ENCODE assay signal across 7 mouse cellular contexts in the genomic region with DNA sequence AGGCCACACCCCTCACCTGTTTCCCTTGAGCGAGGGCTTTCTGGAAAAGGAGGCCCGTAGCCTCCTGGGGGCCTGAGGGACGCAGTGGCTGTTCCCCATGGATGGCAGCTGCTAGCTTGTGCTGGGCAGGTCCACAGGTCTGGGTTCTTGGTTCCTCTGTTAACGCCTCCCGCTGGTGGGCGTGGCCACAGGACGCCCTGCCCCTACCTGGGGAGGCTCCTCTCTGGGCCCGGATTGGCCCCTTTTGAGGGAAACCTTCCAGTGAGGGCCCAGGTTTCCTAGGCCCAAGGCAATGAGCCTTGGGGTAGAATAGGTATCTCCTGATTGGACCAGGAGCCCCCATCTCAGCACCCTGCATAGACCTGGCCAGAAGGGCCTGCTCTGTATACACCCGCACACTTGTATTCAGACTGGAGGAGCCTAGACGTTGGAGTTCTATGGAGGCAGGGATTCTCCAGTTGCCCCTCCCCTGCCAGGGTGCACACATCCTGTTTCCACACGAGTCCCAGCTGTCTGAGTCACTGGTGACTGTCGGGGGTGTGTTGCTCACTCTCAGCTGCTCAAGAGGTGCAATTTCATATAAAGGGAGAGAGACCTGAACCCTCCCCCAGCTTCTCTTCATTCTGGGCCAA. TPM values are rescaled to one million over a fixed set of nuclear protein-coding genes. Genes with fewer than 3 reads are reported as not detected.
DNase-seq lines count a peak whose midpoint lies in the region; ATAC-seq and TF ChIP-seq lines count a peak whose summit lies in the region.

No protein-coding gene starts in this region.

- H3K9ac ChIP-seq in embryonic facial prominence, embryonic 13.5 days: peak overlapping the region; percentile 40; the same call in 1 of the 2 replicates

- DNase-seq in right cerebral cortex, adult 18-20 months: peak; percentile 75
- no peak for DNase-seq in right cerebral cortex, postnatal 4 days
- DNase-seq in kidney, postnatal 25 days: peak; percentile 26 to 48
- DNase-seq in cerebellum, adult 2 months: no peak

- peaks cover 12% of the 10 kb centered on the region for H3K4me1 ChIP-seq in embryonic facial prominence, embryonic 13.5 days
- peaks cover 32% of the 10 kb centered on the region for H3K4me1 ChIP-seq in megakaryocyte, embryonic 14.5 days
- H3K4me1 ChIP-seq in cerebellum, adult 2 months (ENCODE audit: control insufficient read depth, insufficient read depth, low read length): peaks cover 5% of the 10 kb centered on the region; the same call in 1 of the 2 replicates

- H3K4me3 ChIP-seq in embryonic facial prominence, embryonic 13.5 days: peak overlapping the region; percentile 17
- peak overlapping the region; percentile 74 for H3K4me3 ChIP-seq in megakaryocyte, embryonic 14.5 days (replicated peaks)
- no peak overlapping the region for H3K4me3 ChIP-seq in cerebellum, adult 2 months (replicated peaks; ENCODE audit: insufficient read depth, low read depth, low read length)

- no peak overlapping the region for H3K27ac ChIP-seq in embryonic facial prominence, embryonic 13.5 days
- H3K27ac ChIP-seq in cerebellum, adult 2 months (ENCODE audit: insufficient read depth, low read length): no peak overlapping the region

- WGBS in embryonic facial prominence, embryonic 13.5 days: 21% methylated on average over 12 of the region's 12 CpGs
- 29% methylated on average over 12 of the region's 12 CpGs for WGBS in cerebellum, adult 2 months

- TF ChIP-seq POLR2A in cerebellum, adult 2 months (IDR thresholded peaks at IDR 0.05; ENCODE audit: borderline replicate concordance, insufficient read depth, low read length): no peak

- H3K4me2 ChIP-seq in embryonic facial prominence, embryonic 13.5 days: peak overlapping the region; percentile 42

- peak; percentile 35; the same call in 1 of the 2 replicates for ATAC-seq in embryonic facial prominence, embryonic 13.5 days (ENCODE audit: insufficient number of reproducible peaks, insufficient read depth, low FRiP score, low TSS enrichment, low read depth)
- ATAC-seq in megakaryocyte-erythroid progenitor cell, adult 5-6 weeks (replicated peaks; ENCODE audit: low FRiP score, low TSS enrichment, poor library complexity, severe bottlenecking): no peak

- no peaks in the 10 kb centered on the region for H3K9me3 ChIP-seq in embryonic facial prominence, embryonic 13.5 days
- H3K9me3 ChIP-seq in megakaryocyte, embryonic 14.5 days: no peaks in the 10 kb centered on the region

- no peak for TF ChIP-seq CTCF in cerebellum, adult 2 months (IDR thresholded peaks at IDR 0.05; ENCODE audit: borderline replicate concordance, insufficient read depth, low read depth, low read length)

- no peaks in the 10 kb centered on the region for H3K27me3 ChIP-seq in embryonic facial prominence, embryonic 13.5 days
- peaks cover 18% of the 10 kb centered on the region for H3K27me3 ChIP-seq in megakaryocyte, embryonic 14.5 days (replicated peaks)
- no peaks in the 10 kb centered on the region for H3K27me3 ChIP-seq in cerebellum, adult 2 months (ENCODE audit: control insufficient read depth, insufficient read depth, low read length)

- H3K36me3 ChIP-seq in embryonic facial prominence, embryonic 13.5 days: peaks cover 44% of the 10 kb centered on the region
- H3K36me3 ChIP-seq in megakaryocyte, embryonic 14.5 days (replicated peaks; ENCODE audit: low read length): peaks cover 58% of the 10 kb centered on the region

RNA-seq across cellular contexts. Expression of a gene that starts 6.1 kb away (rescaled TPM):
- polyA plus RNA-seq in embryonic facial prominence, embryonic 13.5 days (2015; fragmentation: Nextera tagmentation; extraction: Ambion mirVana): 29.9 and 30.7 TPM in 2 replicates
- polyA plus RNA-seq in megakaryocyte, embryonic 14.5 days (2012; ENCODE audit: insufficient read depth, low replicate concordance): 16.1 and 21.9 TPM in 2 replicates
- 16.9 and 31.4 TPM in 2 replicates for total RNA-seq in megakaryocyte-erythroid progenitor cell, adult 5-6 weeks (2014; fragmentation: Nextera tagmentation)
- 8.7 and 11.7 TPM in 2 replicates for total RNA-seq in megakaryocyte-erythroid progenitor cell, adult 5-6 weeks (2017)
- polyA plus RNA-seq in cerebellum, adult 2 months (2012; rRNA removed): 93.4 and 101 TPM in 2 replicates

RNA-seq across cellular contexts. Expression of a gene that starts 7.3 kb away (rescaled TPM):
- 77.8 and 86.3 TPM in 2 replicates for polyA plus RNA-seq in embryonic facial prominence, embryonic 13.5 days (2015; fragmentation: Nextera tagmentation; extraction: Ambion mirVana)
- polyA plus RNA-seq in megakaryocyte, embryonic 14.5 days (2012; ENCODE audit: insufficient read depth, low replicate concordance): 9.1 and 29.6 TPM in 2 replicates
- total RNA-seq in megakaryocyte-erythroid progenitor cell, adult 5-6 weeks (2014; fragmentation: Nextera tagmentation): 160 TPM in 2 replicates
- 148 and 207 TPM in 2 replicates for total RNA-seq in megakaryocyte-erythroid progenitor cell, adult 5-6 weeks (2017)
- 73.5 and 75.9 TPM in 2 replicates for polyA plus RNA-seq in cerebellum, adult 2 months (2012; rRNA removed)

RNA-seq across cellular contexts. Expression of a gene that starts 12.8 kb away (rescaled TPM):
- 0.62 and 1.1 TPM in 2 replicates for polyA plus RNA-seq in embryonic facial prominence, embryonic 13.5 days (2015; fragmentation: Nextera tagmentation; extraction: Ambion mirVana)
- not detected in 2 replicates for polyA plus RNA-seq in megakaryocyte, embryonic 14.5 days (2012; ENCODE audit: insufficient read depth, low replicate concordance)
- total RNA-seq in megakaryocyte-erythroid progenitor cell, adult 5-6 weeks (2014; fragmentation: Nextera tagmentation): not detected in 2 replicates
- total RNA-seq in megakaryocyte-erythroid progenitor cell, adult 5-6 weeks (2017): not detected in 2 replicates
- 1.3 and 1.4 TPM in 2 replicates for polyA plus RNA-seq in cerebellum, adult 2 months (2012; rRNA removed)

RNA-seq across cellular contexts. Expression of a gene that starts 25.4 kb away (rescaled TPM):
- 2.3 and 2.9 TPM in 2 replicates for polyA plus RNA-seq in embryonic facial prominence, embryonic 13.5 days (2015; fragmentation: Nextera tagmentation; extraction: Ambion mirVana)
- 0.89 and 3.4 TPM in 2 replicates for polyA plus RNA-seq in megakaryocyte, embryonic 14.5 days (2012; ENCODE audit: insufficient read depth, low replicate concordance)
- total RNA-seq in megakaryocyte-erythroid progenitor cell, adult 5-6 weeks (2014; fragmentation: Nextera tagmentation): 0.55 TPM in 1 of 2 replicates, not detected in the other
- 0.38 and 1.2 TPM in 2 replicates for total RNA-seq in megakaryocyte-erythroid progenitor cell, adult 5-6 weeks (2017)
- 6.6 and 6.8 TPM in 2 replicates for polyA plus RNA-seq in cerebellum, adult 2 months (2012; rRNA removed)

RNA-seq across cellular contexts. Expression of a gene that starts 26.9 kb away (rescaled TPM):
- 0.62 and 0.66 TPM in 2 replicates for polyA plus RNA-seq in embryonic facial prominence, embryonic 13.5 days (2015; fragmentation: Nextera tagmentation; extraction: Ambion mirVana)
- polyA plus RNA-seq in megakaryocyte, embryonic 14.5 days (2012; ENCODE audit: insufficient read depth, low replicate concordance): 2.5 TPM in 1 of 2 replicates, not detected in the other
- total RNA-seq in megakaryocyte-erythroid progenitor cell, adult 5-6 weeks (2014; fragmentation: Nextera tagmentation): 0.47 and 0.72 TPM in 2 replicates
- total RNA-seq in megakaryocyte-erythroid progenitor cell, adult 5-6 weeks (2017): 0.23 and 0.70 TPM in 2 replicates
- 1.7 and 1.8 TPM in 2 replicates for polyA plus RNA-seq in cerebellum, adult 2 months (2012; rRNA removed)

Comparison
In these comparisons a context has a peak if more than half of its experiments do, and no peak if none do; other contexts are left out.
1. DNase-seq: peak in right cerebral cortex, adult 18-20 months (single experiment) and kidney, postnatal 25 days (2 of 2); none in right cerebral cortex, postnatal 4 days (single experiment) and cerebellum, adult 2 months (0 of 2).